Mouse (Mus musculus) MEL (cell line): ENCODE results near the gene Ankfn1. TPM values are rescaled to one million over a fixed set of nuclear protein-coding genes. Genes with fewer than 3 reads are reported as not detected.

ENCODE experiments used
- DNase-seq: peaks from one replicate; pipeline ENCODE4 v3.0.0; 2011; ENCODE audit warnings: low read depth, low spot score
- H3K27ac ChIP-seq: 2 replicates; pipeline ENCODE4 v1.5.1; 2012; ENCODE audit warnings: low read depth, mild to moderate bottlenecking, control low read depth, low read length, moderate library complexity; ENCODE audit not compliant: control insufficient read depth
- H3K27me3 ChIP-seq, 2 experiments: fragments of 150-350 bp in 1 of 2; sonication (generic) in 1 of 2; 2 replicates each; pipeline ENCODE4 v1.6.1; 2012; ENCODE audit warnings: low read length in 2 of 2, mild to moderate bottlenecking in 2 of 2, improper control_type of control experiment in 1 of 2, moderate library complexity in 1 of 2; ENCODE audit not compliant: insufficient read depth in 2 of 2, control insufficient read depth in 1 of 2
- H3K36me3 ChIP-seq, 2 experiments: 2 replicates each; pipeline ENCODE4 v1.6.1; 2012 to 2014; ENCODE audit warnings: low read length in 2 of 2, improper control_type of control experiment in 1 of 2, inconsistent platforms in 1 of 2, mild to moderate bottlenecking in 1 of 2; ENCODE audit not compliant: insufficient read depth in 2 of 2, control insufficient read depth in 1 of 2
- H3K4me1 ChIP-seq, 2 experiments: fragments of 150-350 bp in 1 of 2; sonication (generic) in 1 of 2; 2 replicates each; pipeline ENCODE4 v1.6.1; 2012; ENCODE audit warnings: low read length in 2 of 2, improper control_type of control experiment in 1 of 2, mild to moderate bottlenecking in 1 of 2; ENCODE audit not compliant: insufficient read depth in 2 of 2, control insufficient read depth in 1 of 2
- H3K4me3 ChIP-seq, 2 experiments: fragments of 150-350 bp in 1 of 2; sonication (generic) in 1 of 2; 2 replicates each; pipeline ENCODE4 v1.5.1; 2012; ENCODE audit warnings: low read depth in 2 of 2, low read length in 2 of 2, mild to moderate bottlenecking in 2 of 2, moderate library complexity in 2 of 2, control low read depth in 1 of 2, improper control_type of control experiment in 1 of 2; ENCODE audit not compliant: control insufficient read depth in 1 of 2, insufficient read depth in 1 of 2
- H3K79me2 ChIP-seq: 2 replicates; pipeline ENCODE4 v1.6.1; 2012; ENCODE audit warnings: mild to moderate bottlenecking, low read length, moderate library complexity; ENCODE audit not compliant: control insufficient read depth, poor library complexity, insufficient read depth
- H3K9ac ChIP-seq: 2 replicates; pipeline ENCODE4 v1.6.1; 2012; ENCODE audit warnings: low read depth, mild to moderate bottlenecking, control low read depth, low read length, moderate library complexity; ENCODE audit not compliant: control insufficient read depth, poor library complexity, severe bottlenecking
- H3K9me3 ChIP-seq: fragments of 150-350 bp; sonication (generic); replicated peaks from 2 replicates; pipeline ENCODE4 v1.6.1; 2012; ENCODE audit warnings: mild to moderate bottlenecking, low read length, improper control_type of control experiment, moderate library complexity; ENCODE audit not compliant: insufficient read depth
- BHLHE40 ChIP-seq: IDR thresholded peaks from 2 replicates; pipeline ENCODE4 v1.6.1; 2012; ENCODE audit warnings: low read depth, mild to moderate bottlenecking, inconsistent platforms, low read length, improper control_type of control experiment, borderline replicate concordance
- CTCF ChIP-seq, 3 experiments: IDR thresholded peaks in 2 of 3; conservative IDR thresholded peaks in 1 of 3; 2 replicates each; pipeline ENCODE4 v1.5.1; 2011 to 2012; ENCODE audit warnings: low read length in 3 of 3, low read depth in 2 of 3, mild to moderate bottlenecking in 2 of 3, improper control_type of control experiment in 1 of 3, inconsistent platforms in 1 of 3, mixed read lengths in 1 of 3, moderate library complexity in 1 of 3; ENCODE audit not compliant: control insufficient read depth in 1 of 3, insufficient read depth in 1 of 3, poor library complexity in 1 of 3, severe bottlenecking in 1 of 3
- E2F4 ChIP-seq: IDR thresholded peaks from 2 replicates; pipeline ENCODE4 v1.6.1; 2011; ENCODE audit warnings: low read depth, low read length, improper control_type of control experiment, borderline replicate concordance
- ELF1 ChIP-seq: IDR thresholded peaks from 2 replicates; pipeline ENCODE4 v1.6.1; 2014; ENCODE audit warnings: low read depth, mild to moderate bottlenecking, inconsistent platforms, low read length, improper control_type of control experiment, moderate library complexity
- EP300 ChIP-seq, 2 experiments: IDR thresholded peaks; 2 replicates each; pipeline ENCODE4 v1.6.1; 2011; ENCODE audit warnings: improper control_type of control experiment in 2 of 2, low read length in 2 of 2, low read depth in 1 of 2, mild to moderate bottlenecking in 1 of 2
- ETS1 ChIP-seq: IDR thresholded peaks from 2 replicates; pipeline ENCODE4 v1.6.1; 2012; ENCODE audit warnings: low read depth, mild to moderate bottlenecking, inconsistent platforms, low read length, improper control_type of control experiment, moderate library complexity
- GATA1 ChIP-seq: IDR thresholded peaks from 2 replicates; pipeline ENCODE4 v1.6.1; 2011; ENCODE audit warnings: low read depth, low read length, improper control_type of control experiment
- MAFK ChIP-seq: IDR thresholded peaks from 2 replicates; pipeline ENCODE4 v1.6.1; 2011; ENCODE audit warnings: low read depth, mild to moderate bottlenecking, low read length, improper control_type of control experiment, borderline replicate concordance
- MAX ChIP-seq: IDR thresholded peaks from 2 replicates; pipeline ENCODE4 v1.6.1; 2011; ENCODE audit warnings: low read length, improper control_type of control experiment
- MAZ ChIP-seq: IDR thresholded peaks from 2 replicates; pipeline ENCODE4 v1.6.1; 2012; ENCODE audit warnings: low read depth, mild to moderate bottlenecking, inconsistent platforms, low read length, improper control_type of control experiment
- MEF2A ChIP-seq: IDR thresholded peaks from 2 replicates; pipeline ENCODE4 v1.6.1; 2014; ENCODE audit warnings: low read depth, mild to moderate bottlenecking, inconsistent platforms, low read length, improper control_type of control experiment; ENCODE audit not compliant: poor library complexity, insufficient replicate concordance, severe bottlenecking; ENCODE audit errors: extremely low read depth
- MXI1 ChIP-seq: IDR thresholded peaks from 2 replicates; pipeline ENCODE4 v1.6.1; 2011; ENCODE audit warnings: mild to moderate bottlenecking, low read depth, low read length, improper control_type of control experiment
- MYB ChIP-seq: IDR thresholded peaks from 2 replicates; pipeline ENCODE4 v1.6.1; 2011; ENCODE audit warnings: mild to moderate bottlenecking, low read depth, low read length, improper control_type of control experiment
- MYC ChIP-seq: IDR thresholded peaks from 2 replicates; pipeline ENCODE4 v1.6.1; 2011; ENCODE audit warnings: low read depth, mild to moderate bottlenecking, low read length, improper control_type of control experiment, moderate library complexity
- NRF1 ChIP-seq: IDR thresholded peaks from 2 replicates; pipeline ENCODE4 v1.6.1; 2014; ENCODE audit warnings: low read depth, mild to moderate bottlenecking, inconsistent platforms, low read length, improper control_type of control experiment, moderate library complexity; ENCODE audit not compliant: poor library complexity, insufficient read depth, severe bottlenecking
- RCOR1 ChIP-seq: IDR thresholded peaks from 2 replicates; pipeline ENCODE4 v1.6.1; 2012; ENCODE audit warnings: low read depth, mild to moderate bottlenecking, inconsistent platforms, low read length, improper control_type of control experiment
- SMC3 ChIP-seq: IDR thresholded peaks from 2 replicates; pipeline ENCODE4 v1.6.1; 2011; ENCODE audit warnings: low read depth, low read length, improper control_type of control experiment
- TCF12 ChIP-seq: IDR thresholded peaks from 2 replicates; pipeline ENCODE4 v1.6.1; 2014; ENCODE audit warnings: low read depth, mild to moderate bottlenecking, inconsistent platforms, low read length, improper control_type of control experiment, moderate library complexity
- USF1 ChIP-seq: IDR thresholded peaks from 2 replicates; pipeline ENCODE4 v1.6.1; 2014; ENCODE audit warnings: low read depth, mild to moderate bottlenecking, inconsistent platforms, low read length, improper control_type of control experiment, moderate library complexity
- USF2 ChIP-seq, 2 experiments: IDR thresholded peaks; 2 replicates each; pipeline ENCODE4 v1.6.1; 2011 to 2012; ENCODE audit warnings: improper control_type of control experiment in 2 of 2, low read length in 2 of 2, borderline replicate concordance in 1 of 2, inconsistent platforms in 1 of 2, low read depth in 1 of 2, mild to moderate bottlenecking in 1 of 2; ENCODE audit not compliant: insufficient read depth in 1 of 2
- ZKSCAN1 ChIP-seq: IDR thresholded peaks from 2 replicates; pipeline ENCODE4 v1.6.1; 2012; ENCODE audit warnings: low read depth, mild to moderate bottlenecking, inconsistent platforms, low read length, improper control_type of control experiment, moderate library complexity
- ZNF384 ChIP-seq: IDR thresholded peaks from 2 replicates; pipeline ENCODE4 v1.6.1; 2012; ENCODE audit warnings: low read depth, mild to moderate bottlenecking, inconsistent platforms, low read length, improper control_type of control experiment
- polyA plus RNA-seq, 2 experiments: library from polyadenylated mRNA; stranded (reverse) in 1 of 2; unstranded in 1 of 2; fragments of >175 nt in 1 of 2; fragments of >200 nt in 1 of 2; gene quantifications; 2 replicates each; pipeline versions ENCODE4 v1.2.1 to v1.2.4; 2012; ENCODE audit warnings: low replicate concordance in 2 of 2, low read depth in 1 of 2; ENCODE audit not compliant: insufficient read length in 2 of 2, insufficient read depth in 1 of 2, missing spikeins in 1 of 2
- total RNA-seq: library from RNA; depleted of rRNA; stranded (reverse); fragments of 300-350 nt; gene quantifications from 2 replicates; pipeline ENCODE4 v1.2.3, GENCODE M21; 2012

The Ankfn1 gene
- total and polyA plus RNA-seq, 3 experiments: not detected

GRCm38 (mm10) chr11:89807998-89808397 is 30.5 kb upstream of the Ankfn1 start:
- no peak overlapping the region for H3K4me3 ChIP-seq
- no peak for DNase-seq
- no peak overlapping the region for H3K9ac ChIP-seq
- H3K27ac ChIP-seq: no peak overlapping the region
- peaks cover 0 to 5% of the 10 kb centered on the region in 2 experiments; a peak in 2 of 4 replicates for H3K36me3 ChIP-seq
- no peaks in the 10 kb centered on the region for H3K9me3 ChIP-seq
- no peaks in the 10 kb centered on the region for H3K27me3 ChIP-seq
- H3K4me1 ChIP-seq: peaks cover 0 to 4% of the 10 kb centered on the region in 2 experiments; a peak in 2 of 4 replicates
- TF ChIP-seq RCOR1 (no peak), NRF1 (no peak)
- H3K79me2 ChIP-seq: no peaks in the 10 kb centered on the region

DNA sequence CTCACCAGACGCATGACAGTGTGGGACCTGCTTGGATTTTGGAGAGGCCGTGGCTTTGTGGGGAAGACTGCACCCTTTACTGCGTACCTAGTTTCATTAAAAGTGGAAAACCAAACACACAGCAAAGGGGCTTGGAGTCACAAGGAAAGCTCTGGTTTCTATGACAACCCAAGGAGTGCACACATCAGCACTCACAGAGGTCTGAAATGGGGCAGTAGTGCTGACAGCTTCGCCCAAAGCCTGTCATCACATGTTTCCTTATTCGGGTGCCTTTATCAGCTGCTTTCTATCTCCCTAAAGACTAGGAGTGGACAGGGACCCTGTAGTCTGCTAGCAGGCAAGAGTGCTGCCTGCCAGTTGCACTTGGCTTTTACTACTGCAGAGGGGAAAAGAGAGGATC is 27.4 kb upstream of the Ankfn1 start:
- no peak overlapping the region for H3K27ac ChIP-seq
- H3K79me2 ChIP-seq: no peaks in the 10 kb centered on the region
- no peak overlapping the region for H3K9ac ChIP-seq

GRCm38 (mm10) chr11:89803974-89804373 is 26.5 kb upstream of the Ankfn1 start:
- no peak overlapping the region for H3K27ac ChIP-seq
- H3K4me1 ChIP-seq: peaks cover 0 to 4% of the 10 kb centered on the region in 2 experiments; a peak in 2 of 4 replicates
- no peaks in the 10 kb centered on the region for H3K9me3 ChIP-seq
- H3K79me2 ChIP-seq: no peaks in the 10 kb centered on the region
- no peak overlapping the region for H3K9ac ChIP-seq
- H3K27me3 ChIP-seq: no peaks in the 10 kb centered on the region
- TF ChIP-seq GATA1: 0 out of 2 replicates have a peak, but pooled peaks have one; percentile 4
- no peak for TF ChIP-seq ETS1
- no peak for TF ChIP-seq CTCF (IDR thresholded peaks at IDR 0.05 in 2 of 3, conservative IDR thresholded peaks at IDR 0.05 in 1 of 3; ENCODE audit: control insufficient read depth in 1 of 3, insufficient read depth in 1 of 3, low read depth in 2 of 3, low read length in 3 of 3, poor library complexity in 1 of 3, severe bottlenecking in 1 of 3)
- no peak for TF ChIP-seq BHLHE40
- TF ChIP-seq EP300 (IDR thresholded peaks at IDR 0.05; ENCODE audit: low read depth in 1 of 2, low read length in 2 of 2): peak; percentile 10 to 15; a peak in 1 of 4 replicates
- TF ChIP-seq USF2 (IDR thresholded peaks at IDR 0.05; ENCODE audit: borderline replicate concordance in 1 of 2, insufficient read depth in 1 of 2, low read depth in 1 of 2, low read length in 2 of 2): no peak
- no peak for TF ChIP-seq MYB
- TF ChIP-seq ZKSCAN1: no peak
- TF ChIP-seq ZNF384: peak; percentile 93
- TF ChIP-seq SMC3: no peak
- TF ChIP-seq MAX: no peak
- H3K36me3 ChIP-seq: peaks cover 0 to 5% of the 10 kb centered on the region in 2 experiments; a peak in 2 of 4 replicates
- H3K4me3 ChIP-seq: no peak overlapping the region
- DNase-seq: no peak

More for the DNA sequence above, 27.4 kb upstream of the Ankfn1 start:
- no peak overlapping the region for H3K4me3 ChIP-seq
- no peak for TF ChIP-seq USF1
- no peak for TF ChIP-seq MAZ
- no peak for TF ChIP-seq ELF1
- TF ChIP-seq MYC: no peak
- no peak for TF ChIP-seq MAFK
- TF ChIP-seq RCOR1: no peak
- TF ChIP-seq MEF2A: no peak
- TF ChIP-seq E2F4: no peak
- no peak for TF ChIP-seq TCF12
- no peak for TF ChIP-seq MXI1
- TF ChIP-seq, all 39 proteins: peak for 0
- Histone ChIP-seq H3K36me3 (peaks cover 0 to 5% of the 10 kb centered on the region in 2 experiments; a peak in 2 of 4 replicates), H3K9me3 (no peaks in the 10 kb centered on the region), H3K4me1 (peaks cover 0 to 4% of the 10 kb centered on the region in 2 experiments; a peak in 2 of 4 replicates), H3K27me3 (no peaks in the 10 kb centered on the region)
- DNase-seq: no peak
